Mouse (Mus musculus) liver, adult 2 months (tissue): ENCODE results near the gene Dnhd1. TPM values are rescaled to one million over a fixed set of nuclear protein-coding genes. Genes with fewer than 3 reads are reported as not detected.

Source experiments
- DNase-seq: peaks from one replicate; pipeline ENCODE4 v3.0.0-alpha.2; 2011; ENCODE audit warnings: low read depth, low spot score; ENCODE audit errors: extremely low read depth
- H3K27ac ChIP-seq: fragments of 200-500 bp; replicated peaks from 2 replicates; pipeline ENCODE4 v1.5.1; 2012; ENCODE audit warnings: low read depth, mild to moderate bottlenecking, control low read depth, inconsistent platforms, low read length; ENCODE audit not compliant: insufficient read depth
- H3K27me3 ChIP-seq: fragments of 200-500 bp; 2 replicates; pipeline ENCODE4 v1.6.1; 2012; ENCODE audit warnings: mild to moderate bottlenecking, moderate library complexity, low read length, inconsistent platforms; ENCODE audit not compliant: control insufficient read depth, insufficient read depth
- H3K36me3 ChIP-seq: fragments of 200-500 bp; 2 replicates; pipeline ENCODE4 v1.6.1; 2012; ENCODE audit warnings: low read length, inconsistent platforms; ENCODE audit not compliant: control insufficient read depth, insufficient read depth
- H3K4me1 ChIP-seq: fragments of 200-500 bp; 2 replicates; pipeline ENCODE4 v1.6.1; 2011; ENCODE audit warnings: low read length; ENCODE audit not compliant: control insufficient read depth, insufficient read depth
- H3K4me3 ChIP-seq: fragments of 200-500 bp; 2 replicates; pipeline ENCODE4 v1.5.1; 2011; ENCODE audit warnings: low read depth, mild to moderate bottlenecking, control low read depth, low read length, moderate library complexity; ENCODE audit not compliant: insufficient read depth
- H3K79me2 ChIP-seq: fragments of 200-500 bp; 2 replicates; pipeline ENCODE4 v1.6.1; 2012; ENCODE audit warnings: inconsistent platforms, mild to moderate bottlenecking, low read length, moderate library complexity; ENCODE audit not compliant: control insufficient read depth, insufficient read depth
- H3K9ac ChIP-seq: fragments of 200-500 bp; 2 replicates; pipeline ENCODE4 v1.6.1; 2012; ENCODE audit warnings: low read depth, mild to moderate bottlenecking, control low read depth, inconsistent platforms, low read length
- CTCF ChIP-seq: fragments of 200-500 bp; IDR thresholded peaks from 2 replicates; pipeline ENCODE4 v1.5.1; 2011; ENCODE audit warnings: low read depth, low read length, control low read depth
- POLR2A ChIP-seq: fragments of 200-500 bp; IDR thresholded peaks from 2 replicates; pipeline ENCODE4 v1.6.1; 2011; ENCODE audit warnings: low read length, control low read depth; ENCODE audit not compliant: insufficient read depth; ENCODE audit errors: extremely low read depth
- WGBS: fragments of 180-500 bp; shearing (Covaris S2); methylation state at CpG from one replicate; pipeline ENCODE4 v1.1.7; 2018; 5-methylcytosine and 5-hydroxymethylcytosine counted together
- polyA plus RNA-seq: library from polyadenylated mRNA; depleted of rRNA; stranded (reverse); fragments of >200 nt; gene quantifications from 2 replicates; pipeline ENCODE4 v1.2.3, GENCODE M21; 2012
- total RNA-seq: library from RNA; depleted of rRNA; stranded (reverse); fragments of >200 nt; gene quantifications from 2 replicates; pipeline ENCODE4 v1.2.3, GENCODE M21; 2014

The Dnhd1 gene
- total and polyA plus RNA-seq, 2 experiments: 0.82 to 0.92 TPM

GRCm38 (mm10) chr7:105736911-105737521 lies 86.4 kb downstream of the Dnhd1 start, which contains the start of gene Rrp8:
Gene Rrp8, minus strand, starts transcription at chr7:105737385.
- Histone ChIP-seq H3K4me3 (peak within 1 kb of the TSS; percentile 89), H3K4me1 (peaks cover 6% of the 10 kb centered on the region; the same call in 1 of the 2 replicates), H3K79me2 (peaks cover 5% of the 10 kb centered on the region; the same call in 1 of the 2 replicates), H3K27ac (peak within 1 kb of the TSS; percentile 86), H3K27me3 (no peaks in the 10 kb centered on the region), H3K9ac (peak within 1 kb of the TSS; percentile 93), H3K36me3 (peaks cover 35% of the 10 kb centered on the region)
- DNase-seq: peak; percentile 72
- TF ChIP-seq CTCF (no peak), POLR2A (no peak)
- under 1% methylated on average over 30 of the region's 30 CpGs for WGBS

GRCm38 (mm10) chr7:105737648-105738047 lies 87.0 kb downstream of the Dnhd1 start:
- no peaks in the 10 kb centered on the region for H3K27me3 ChIP-seq
- peaks cover 6% of the 10 kb centered on the region; the same call in 1 of the 2 replicates for H3K4me1 ChIP-seq
- peak; percentile 19 for DNase-seq
- H3K79me2 ChIP-seq: peaks cover 5% of the 10 kb centered on the region; the same call in 1 of the 2 replicates
- peak overlapping the region; percentile 83 for H3K4me3 ChIP-seq
- WGBS: 5% methylated on average over 3 of the region's 3 CpGs
- peak overlapping the region; percentile 40 for H3K27ac ChIP-seq
- peaks cover 33% of the 10 kb centered on the region for H3K36me3 ChIP-seq
- H3K9ac ChIP-seq: peak overlapping the region; percentile 51
- TF ChIP-seq POLR2A (no peak), CTCF (no peak)

GRCm38 (mm10) chr7:105738286-105738685 lies 87.7 kb downstream of the Dnhd1 start:
- no peak for DNase-seq
- H3K79me2 ChIP-seq: peaks cover 5% of the 10 kb centered on the region; the same call in 1 of the 2 replicates
- H3K27ac ChIP-seq: no peak overlapping the region
- WGBS: 77% methylated on average over 2 of the region's 2 CpGs
- no peak overlapping the region for H3K4me3 ChIP-seq
- H3K9ac ChIP-seq: no peak overlapping the region
- H3K27me3 ChIP-seq: no peaks in the 10 kb centered on the region
- peaks cover 7% of the 10 kb centered on the region; the same call in 1 of the 2 replicates for H3K4me1 ChIP-seq
- H3K36me3 ChIP-seq: peaks cover 28% of the 10 kb centered on the region
- TF ChIP-seq CTCF (no peak), POLR2A (no peak)

- Histone ChIP-seq H3K27me3 (no peaks in the 10 kb centered on the region), H3K4me3 (no peak overlapping the region), H3K79me2 (peaks cover 8% of the 10 kb centered on the region; the same call in 1 of the 2 replicates), H3K9ac (0 out of 2 replicates have a peak overlapping the region, but pooled peaks have one; percentile 17), H3K4me1 (peaks cover 9% of the 10 kb centered on the region; the same call in 1 of the 2 replicates), H3K36me3 (peaks cover 23% of the 10 kb centered on the region), H3K27ac (peak overlapping the region; percentile 67)
- no peak for TF ChIP-seq CTCF
- TF ChIP-seq POLR2A: no peak
- WGBS: 62% methylated on average over 3 of the region's 3 CpGs
- DNase-seq: peak; percentile 34
Measured at GRCm38 (mm10) chr7:105738948-105739347, 88.3 kb downstream of the Dnhd1 start.

GRCm38 (mm10) chr7:105740089-105740795 lies 89.6 kb downstream of the Dnhd1 start:
- no peak overlapping the region for H3K27ac ChIP-seq
- 92% methylated on average over 13 of the region's 13 CpGs for WGBS
- peaks cover 9% of the 10 kb centered on the region; the same call in 1 of the 2 replicates for H3K79me2 ChIP-seq
- H3K9ac ChIP-seq: no peak overlapping the region
- peaks cover 7% of the 10 kb centered on the region; the same call in 1 of the 2 replicates for H3K4me1 ChIP-seq
- H3K36me3 ChIP-seq: peaks cover 19% of the 10 kb centered on the region
- DNase-seq: no peak
- TF ChIP-seq CTCF: no peak
- TF ChIP-seq POLR2A: no peak
- H3K27me3 ChIP-seq: no peaks in the 10 kb centered on the region
- H3K4me3 ChIP-seq: no peak overlapping the region

- Histone ChIP-seq H3K79me2 (peaks cover 9% of the 10 kb centered on the region; the same call in 1 of the 2 replicates), H3K9ac (no peak overlapping the region), H3K36me3 (peaks cover 21% of the 10 kb centered on the region), H3K4me3 (no peak overlapping the region), H3K27me3 (no peaks in the 10 kb centered on the region), H3K27ac (no peak overlapping the region), H3K4me1 (peaks cover 5% of the 10 kb centered on the region; the same call in 1 of the 2 replicates)
- no peak for TF ChIP-seq CTCF
- TF ChIP-seq POLR2A: no peak
- no peak for DNase-seq
- WGBS: 87% methylated on average over 6 of the region's 6 CpGs
Measured at GRCm38 (mm10) chr7:105740851-105741250, 90.2 kb downstream of the Dnhd1 start.
